Mouse (Mus musculus): ENCODE results near the gene Arih1.

- TF ChIP-seq EP300 (IDR thresholded peaks at IDR 0.05) = no peak; the same call in 1 of the 2 replicates
- TF ChIP-seq CTCF (IDR thresholded peaks at IDR 0.05) = no peak
Observed at GRCm38 (mm10) chr9:59464293-59464692, 22.1 kb downstream of the Arih1 start.
